Mouse (Mus musculus): ENCODE results near the gene Gemin5.

The Gemin5 gene

DNA sequence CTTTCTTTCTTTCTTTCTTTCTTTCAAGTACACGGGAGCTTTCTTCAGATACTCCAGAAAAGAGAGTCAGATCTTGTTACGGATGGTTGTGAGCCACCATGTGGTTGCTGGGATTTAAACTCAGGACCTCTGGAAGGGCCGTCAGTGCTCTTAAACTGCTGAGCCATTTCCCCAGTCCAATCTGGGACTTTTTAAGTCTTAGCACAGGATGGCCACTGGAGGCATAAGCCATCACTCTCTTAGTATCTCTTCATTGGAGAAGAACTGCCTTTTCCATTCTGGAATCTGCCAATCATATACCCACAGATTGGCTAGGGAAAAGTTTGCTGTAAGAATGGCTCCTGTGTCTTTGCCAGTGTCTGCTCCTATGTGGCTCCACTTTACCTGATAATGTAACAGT is 61.3 kb downstream of the Gemin5 start:
- DNase-seq, result no peak

DNA sequence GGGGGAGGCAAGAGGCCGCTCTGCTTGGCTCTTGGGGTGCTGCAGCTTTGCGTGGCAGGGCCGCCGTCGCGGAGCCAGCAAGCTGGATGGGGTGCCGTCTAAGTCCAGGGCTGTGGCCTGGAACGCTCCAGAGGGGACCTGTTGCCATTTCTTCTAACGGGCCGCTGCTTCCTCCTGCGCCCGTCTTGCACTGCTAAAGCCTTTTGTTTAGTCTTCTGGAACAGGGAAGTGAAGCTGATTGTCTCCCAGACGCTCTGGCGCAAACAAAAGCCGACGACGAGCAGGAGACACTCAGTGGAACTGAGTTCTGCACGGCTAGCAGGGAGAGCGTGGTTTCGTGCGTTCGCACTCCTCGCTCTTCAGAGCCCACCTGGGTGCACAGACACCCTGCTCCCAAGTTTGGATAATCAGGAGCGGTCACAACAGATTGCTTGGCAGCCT is 64.0 kb downstream of the Gemin5 start:
- DNase-seq, result peak; percentile 60 to 61

GRCm38 (mm10) chr11:58103697-58104306 is 64.5 kb downstream of the Gemin5 start, which contains the start of gene Cnot8:
TSS of gene Cnot8 (plus strand) at chr11:58104153.
- peak; percentile 99 for DNase-seq

DNA sequence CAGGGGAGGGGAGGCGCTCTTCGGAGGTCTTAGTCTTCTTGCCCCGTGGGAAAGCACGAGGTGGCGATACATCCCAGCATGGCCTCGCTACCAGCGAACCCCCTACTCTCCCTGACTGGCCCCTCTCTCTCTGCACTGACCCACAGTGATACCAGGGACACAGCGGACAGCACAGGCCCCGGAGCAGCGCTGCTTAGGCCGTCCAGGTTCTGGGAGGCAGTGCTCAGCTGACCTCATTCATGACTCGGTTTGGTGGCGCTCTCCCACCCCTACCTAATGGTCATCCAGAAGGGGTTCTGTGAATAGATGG is 65.0 kb downstream of the Gemin5 start:
- DNase-seq, result no peak

DNA sequence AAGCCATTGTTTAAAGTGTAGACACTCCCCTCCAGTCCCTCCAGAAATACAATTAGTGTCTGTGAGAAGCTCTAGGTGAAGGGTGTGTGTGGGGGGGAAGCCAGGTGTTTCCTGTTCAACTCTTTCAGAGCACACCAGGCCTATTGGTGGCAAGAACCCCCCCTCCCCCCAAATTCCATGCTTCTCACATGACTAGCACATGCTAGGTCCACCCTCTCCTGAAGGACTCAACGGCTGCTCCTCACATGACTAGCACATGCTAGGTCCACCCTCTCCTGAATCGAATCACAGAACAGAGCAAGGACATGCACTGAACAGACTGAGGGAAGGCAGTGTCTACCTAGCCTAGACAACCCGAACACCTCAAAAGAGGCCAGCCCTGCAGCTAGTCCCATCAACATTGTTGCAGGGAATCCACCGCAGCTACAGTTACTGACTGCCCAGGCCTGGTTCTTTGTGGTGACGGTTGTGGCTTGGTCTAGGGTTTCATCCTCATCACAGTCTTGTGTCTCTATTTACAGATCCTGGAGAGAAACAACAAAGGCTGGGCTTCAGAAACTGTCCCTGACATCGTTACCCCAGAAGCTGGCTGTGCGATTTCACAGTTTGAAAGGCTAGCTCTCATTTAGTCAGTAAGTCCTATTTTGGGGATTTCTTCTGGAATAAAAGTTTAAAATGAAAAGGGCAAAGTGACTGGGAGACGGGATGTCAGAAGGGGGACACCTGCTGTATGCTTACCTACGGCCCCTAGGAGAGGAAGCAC is 65.6 kb downstream of the Gemin5 start:
- DNase-seq, result no peak

DNA sequence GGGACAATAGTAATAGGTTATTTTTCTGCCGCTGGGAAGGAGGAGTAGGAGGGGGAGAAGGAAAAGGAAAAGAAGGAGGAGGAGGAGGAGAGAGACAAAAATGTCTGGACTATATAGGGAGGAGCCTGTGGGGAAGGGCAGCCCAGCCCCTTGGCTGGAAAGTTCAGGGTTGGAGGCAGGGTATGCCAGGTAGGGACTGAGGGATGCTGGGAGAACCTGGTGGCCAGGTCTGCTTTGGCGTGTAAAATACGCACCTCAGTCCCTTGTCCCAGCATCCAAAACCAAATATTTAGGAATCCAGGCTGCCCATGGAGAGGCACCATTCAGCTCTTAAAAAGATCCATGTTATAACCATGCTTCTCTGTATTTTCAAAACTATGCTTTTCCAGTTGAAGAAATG is 66.2 kb downstream of the Gemin5 start:
- DNase-seq, result no peak

GRCm38 (mm10) chr11:58101194-58101720 is 67.1 kb downstream of the Gemin5 start:
- no peak for DNase-seq

- DNase-seq, result no peak
These were observed 68.3 kb downstream of the Gemin5 start for GRCm38 (mm10) chr11:58100006-58100405.

DNA sequence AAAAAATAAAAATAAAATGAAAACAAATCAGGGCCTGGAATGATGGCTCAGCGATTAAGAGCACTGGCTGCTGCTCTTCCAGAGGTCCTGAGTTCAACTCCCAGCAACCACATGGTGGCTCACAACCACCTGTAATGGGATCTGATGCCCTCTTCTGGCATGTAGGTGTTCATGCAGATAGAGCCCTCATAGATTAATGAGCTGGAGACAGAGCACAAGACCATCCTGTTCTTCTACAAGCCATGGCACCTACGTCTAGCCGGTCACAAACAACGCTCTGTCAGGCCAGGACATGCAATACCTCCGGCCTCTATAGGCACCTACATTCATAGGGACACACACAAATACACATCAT is 70.0 kb downstream of the Gemin5 start:
- peak in 1 of 2 experiments; percentile 5 for DNase-seq

GRCm38 (mm10) chr11:58097621-58098365 is 70.5 kb downstream of the Gemin5 start:
- DNase-seq, result peak; percentile 15 to 18

- DNase-seq, result no peak
These were observed 71.3 kb downstream of the Gemin5 start for GRCm38 (mm10) chr11:58096821-58097620.

DNA sequence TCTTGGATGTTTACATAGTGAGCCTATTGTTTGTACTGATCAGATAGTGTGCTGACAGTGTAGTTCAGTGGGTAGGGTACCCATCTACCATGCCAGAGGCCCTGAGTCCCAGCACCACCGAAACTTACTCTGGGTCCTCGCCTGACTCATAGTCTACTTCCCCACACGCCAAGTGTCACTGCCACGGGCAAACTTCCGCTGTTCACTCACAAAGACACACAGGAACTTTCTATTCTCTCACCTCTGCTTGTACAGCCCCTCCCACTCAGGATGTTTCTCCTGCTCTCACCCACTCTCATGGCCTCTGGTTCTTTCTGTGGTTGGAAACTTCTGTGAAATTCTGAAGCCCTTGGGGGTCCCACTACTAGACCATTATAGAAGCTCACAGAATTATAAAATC is 72.2 kb downstream of the Gemin5 start:
- DNase-seq, result peak in 1 of 2 experiments; percentile 14

- no peak for DNase-seq
These were observed 72.8 kb downstream of the Gemin5 start for GRCm38 (mm10) chr11:58095561-58095960.

DNA sequence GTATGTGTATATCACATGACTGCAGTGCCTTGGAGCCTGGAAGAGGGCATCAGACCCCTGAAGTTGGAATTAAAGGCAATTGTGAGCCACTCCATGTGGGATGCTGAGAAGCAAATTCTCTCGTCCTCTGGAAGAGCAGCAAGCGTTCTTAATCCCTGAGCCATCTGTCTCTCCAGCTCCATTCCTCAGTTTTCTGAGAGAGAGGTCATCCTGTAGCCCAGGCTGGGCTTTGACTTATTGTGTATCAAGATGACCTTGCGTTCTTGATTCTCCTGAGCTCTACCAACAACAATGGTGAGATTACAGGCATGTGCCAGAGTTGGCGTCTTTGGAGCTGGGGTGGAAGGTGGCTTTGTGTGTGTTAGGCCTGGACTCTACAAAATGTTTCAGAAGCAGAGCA is 73.6 kb downstream of the Gemin5 start:
- no peak for DNase-seq

- peak; percentile 43 to 50 for DNase-seq
These were observed 75.3 kb downstream of the Gemin5 start, which contains the start of gene Gm12248 for GRCm38 (mm10) chr11:58093021-58093528. TSS of gene Gm12248 (minus strand) at chr11:58093134.

DNA sequence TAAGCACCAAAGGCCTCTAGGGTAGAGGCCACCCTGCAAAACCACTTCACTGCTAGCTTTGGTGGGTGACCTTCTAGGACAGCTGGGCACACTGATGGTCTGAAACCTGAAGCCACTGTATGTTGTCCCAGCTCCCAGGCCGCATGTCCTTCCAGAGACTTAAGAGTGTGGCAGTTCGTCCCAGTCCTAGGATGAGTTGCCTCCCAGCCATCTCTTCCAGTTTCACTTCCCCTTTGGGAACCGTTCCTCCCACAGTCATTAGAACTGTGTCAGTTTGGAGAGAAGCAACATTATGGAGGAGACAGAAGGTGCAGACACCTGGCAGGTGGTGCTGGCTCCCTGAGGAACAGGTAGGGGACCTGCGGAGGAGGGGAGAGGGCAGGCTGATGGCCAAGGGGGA is 75.8 kb downstream of the Gemin5 start:
- peak; percentile 12 to 20 for DNase-seq

DNA sequence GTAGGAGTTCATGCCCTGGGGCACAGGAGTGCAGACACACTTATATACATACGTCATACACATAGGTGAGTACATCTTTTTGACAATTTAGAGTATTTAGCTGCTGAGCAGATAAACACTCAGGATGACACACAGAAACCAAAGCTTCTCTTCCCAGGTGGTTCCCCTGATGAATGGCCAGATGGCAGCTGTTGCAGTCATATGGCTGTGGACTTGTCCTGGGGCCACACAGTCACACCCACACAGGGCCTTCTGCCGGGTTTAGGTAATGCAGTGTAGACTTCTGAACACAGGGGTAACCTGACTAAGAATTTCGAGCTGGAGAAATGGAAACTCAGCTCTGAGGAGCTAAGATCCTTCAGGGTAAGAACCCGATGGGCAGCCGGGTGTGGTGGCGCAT is 86.6 kb downstream of the Gemin5 start:
- no peak for DNase-seq

GRCm38 (mm10) chr11:58077270-58077669 is 91.1 kb downstream of the Gemin5 start:
- no peak for DNase-seq

DNA sequence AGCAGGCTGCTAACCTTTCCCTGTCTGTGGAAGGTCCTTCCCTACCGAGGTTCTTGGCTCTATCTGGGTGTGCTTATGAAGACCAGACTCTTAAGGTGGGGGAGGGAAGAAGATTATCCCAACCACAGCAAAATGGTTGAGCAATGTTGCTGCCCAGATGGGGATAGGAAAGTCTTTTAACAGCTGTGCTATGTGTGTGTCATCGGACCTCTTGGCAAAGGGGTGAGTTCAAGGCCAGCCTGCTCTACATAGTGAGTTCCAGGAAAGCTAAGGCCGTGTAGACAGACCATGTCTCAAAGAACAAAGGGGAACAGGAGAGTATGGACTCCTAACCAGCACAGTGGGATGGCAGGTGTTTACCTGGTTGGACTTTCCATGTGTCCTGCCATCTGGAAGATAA is 95.4 kb downstream of the Gemin5 start:
- no peak for DNase-seq

All from lung, adult 18-20 months (tissue).